Mouse (Mus musculus) embryonic fibroblast, embryonic 13.5 days (primary cell): ENCODE measurements around the gene Ppp1r11.

Source experiments
- CTCF ChIP-seq: IDR thresholded peaks from 2 replicates; pipeline ENCODE4 v1.5.1; 2011; ENCODE audit warnings: mild to moderate bottlenecking, control low read depth, low read length, moderate library complexity, borderline replicate concordance; ENCODE audit not compliant: insufficient read depth
- POLR2A ChIP-seq: IDR thresholded peaks from 2 replicates; pipeline ENCODE4 v1.6.1; 2011; ENCODE audit warnings: low read depth, mild to moderate bottlenecking, control low read depth, low read length, moderate library complexity

DNA sequence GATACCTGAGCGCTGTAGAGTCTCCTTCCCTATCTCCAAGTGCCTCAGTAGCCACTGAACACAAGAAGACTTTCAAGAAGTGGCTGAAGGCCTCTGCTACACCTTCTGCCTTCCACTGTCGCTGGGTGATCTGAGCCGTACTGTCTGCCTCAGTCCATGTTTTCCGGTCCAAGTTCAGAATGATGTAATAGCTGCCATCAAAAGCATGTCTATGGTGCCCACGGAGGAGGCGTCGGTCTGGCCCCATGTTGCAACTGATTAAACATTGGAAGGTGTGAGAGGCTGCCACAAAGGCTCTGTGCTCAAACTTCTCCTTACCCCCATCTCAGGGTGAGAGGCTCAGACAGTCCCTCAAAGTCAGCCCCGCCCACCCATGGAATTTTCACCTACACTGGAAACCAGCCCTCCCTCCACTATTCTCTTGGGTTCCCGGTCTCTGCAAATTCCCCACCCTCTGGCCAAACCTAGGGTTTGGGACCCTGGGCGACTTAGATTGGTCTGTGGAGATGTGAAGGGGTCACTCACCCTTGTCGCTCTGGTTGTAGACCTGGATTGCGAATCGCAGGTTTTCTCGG is 18.9 kb upstream of the Ppp1r11 start:
- TF ChIP-seq CTCF: no peak
- no peak for TF ChIP-seq POLR2A
